Mouse (Mus musculus): ENCODE data around the gene Lgals9. TPM values are rescaled to one million over a fixed set of nuclear protein-coding genes. Genes with fewer than 3 reads are reported as not detected.

The Lgals9 gene
- total RNA-seq, 2 experiments from 2014 or later, result 67.1 to 118 TPM

DNA sequence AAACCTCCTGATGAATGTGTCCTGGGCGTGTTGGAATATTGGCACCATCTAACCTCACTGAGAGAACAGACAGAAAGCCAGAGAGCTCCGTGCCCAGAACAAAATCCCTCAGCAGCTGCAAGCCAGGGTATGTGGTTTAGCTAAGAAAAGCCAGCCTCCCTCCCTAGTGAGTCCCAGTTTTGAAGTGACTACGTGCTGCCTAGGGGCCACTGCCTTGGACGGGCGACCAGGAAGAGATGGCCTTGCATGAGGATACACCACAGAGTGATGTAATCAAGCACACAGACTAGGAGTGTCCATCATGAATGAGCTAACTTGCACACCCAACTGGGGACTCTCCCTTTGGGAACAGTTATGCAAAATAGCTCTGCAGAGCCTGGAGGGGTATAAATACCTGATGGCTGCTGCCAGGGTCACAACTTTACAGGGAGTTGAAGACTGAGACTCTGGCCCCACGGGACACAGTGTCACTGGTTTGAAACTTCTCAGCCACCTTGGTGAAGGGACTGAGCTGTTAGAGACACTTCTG lies 64.3 kb downstream of the Lgals9 start, which contains the start of gene Nos2:
Nos2 (plus strand) TSS at position 377 of the 529 bp plus-strand sequence.
- DNase-seq, result no peak

DNA sequence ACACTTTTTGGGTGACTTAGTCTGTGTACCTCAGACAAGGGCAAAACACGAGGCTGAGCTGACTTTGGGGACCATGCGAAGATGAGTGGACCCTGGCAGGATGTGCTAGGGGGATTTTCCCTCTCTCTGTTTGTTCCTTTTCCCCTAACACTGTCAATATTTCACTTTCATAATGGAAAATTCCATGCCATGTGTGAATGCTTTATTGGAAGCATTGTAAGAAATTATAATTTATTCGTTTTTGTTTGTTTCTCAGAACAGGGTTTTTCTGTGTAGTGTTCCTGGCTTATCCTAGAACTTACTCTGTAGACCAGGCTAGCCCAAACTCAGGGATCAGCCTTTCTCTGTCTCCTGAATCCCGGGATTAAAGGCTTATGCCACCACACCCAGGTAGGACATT lies 65.0 kb downstream of the Lgals9 start:
- DNase-seq, result no peak

DNA sequence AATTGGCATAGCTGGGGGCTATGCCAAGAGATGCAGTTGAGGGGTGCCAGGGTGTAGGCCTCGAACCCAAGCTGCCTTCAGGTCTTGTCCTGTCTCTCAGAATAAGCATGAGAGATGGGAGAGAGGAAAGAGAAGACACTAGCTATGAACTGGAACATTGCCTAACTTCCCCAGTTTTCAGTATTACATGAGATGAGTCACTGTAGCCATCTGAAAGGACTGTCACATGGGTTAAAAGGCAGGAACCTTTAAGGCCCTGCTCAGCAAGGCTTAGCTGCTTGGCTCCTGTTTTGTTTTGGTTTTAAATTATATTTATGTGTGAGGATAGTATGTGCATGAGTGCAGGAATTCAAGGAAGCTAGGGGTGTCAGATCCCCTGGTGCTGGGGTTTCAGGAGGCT lies 68.3 kb downstream of the Lgals9 start:
- DNase-seq, result no peak

DNA sequence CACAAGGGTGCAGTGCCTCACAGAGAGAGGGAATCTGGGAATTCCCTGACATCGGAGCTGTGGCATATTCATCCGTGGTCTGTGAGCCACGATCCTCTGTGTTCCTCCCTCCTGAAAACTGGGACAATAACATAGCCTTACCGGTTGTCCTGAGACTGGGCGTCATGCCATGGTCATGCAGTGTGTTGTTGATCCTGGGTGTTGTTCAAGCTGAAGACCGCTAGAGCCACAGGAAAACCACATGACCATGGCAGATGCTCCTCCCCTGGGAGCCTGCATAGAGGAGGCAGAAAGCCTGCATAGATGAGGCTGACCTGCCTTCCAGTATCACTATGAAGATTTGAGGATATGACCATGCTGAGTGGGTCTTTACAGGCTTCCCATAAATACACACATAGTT lies 69.3 kb downstream of the Lgals9 start:
- DNase-seq, result no peak

Other genes with a start within 250 kb of the Lgals9 start
- gene Ccnq, start 233.2 kb downstream of the Lgals9 start, total RNA-seq (2021), result 10 to 100 TPM; 29.1 to 33.7 TPM
- 10 to 100 TPM; 23.2 to 30.6 TPM for gene Lyrm9, start 158.4 kb downstream of the Lgals9 start, total RNA-seq (2021)
- 1 to 10 TPM; 3.8 to 5.2 TPM for gene Nos2, start 64.2 kb downstream of the Lgals9 start, total RNA-seq (2021)
- gene Ksr1, start 161.5 kb upstream of the Lgals9 start, total RNA-seq (2021), result 10 to 100 TPM; 12.0 to 17.3 TPM